Mouse (Mus musculus) limb, embryonic 13.5 days (tissue): ENCODE results near the gene Gne. TPM values are rescaled to one million over a fixed set of nuclear protein-coding genes. Genes with fewer than 3 reads are reported as not detected.
A peak's percentile ranks its signal among the peaks of the same experiment; 100 is the strongest.

ENCODE experiments used
- ATAC-seq: fragments of 200-750 bp; cut with Nextera tagmentation; 2 replicates; pipeline ENCODE4 v1.8.0; 2017; ENCODE audit warnings: low read depth, moderate number of reproducible peaks, moderate TSS enrichment; ENCODE audit not compliant: low FRiP score
- H3K27ac ChIP-seq: fragments of 300-500 bp; sonication (generic); 2 replicates; pipeline ENCODE4 v1.5.1; 2015; ENCODE audit warnings: inconsistent platforms, mild to moderate bottlenecking, moderate library complexity
- H3K27me3 ChIP-seq: fragments of 300-500 bp; sonication (generic); 2 replicates; pipeline ENCODE4 v1.6.1; 2015; ENCODE audit warnings: mild to moderate bottlenecking, inconsistent platforms
- H3K36me3 ChIP-seq: fragments of 300-500 bp; sonication (generic); 2 replicates; pipeline ENCODE4 v1.6.1; 2015; ENCODE audit warnings: inconsistent platforms, mild to moderate bottlenecking, moderate library complexity
- H3K4me1 ChIP-seq: fragments of 300-500 bp; sonication (generic); 2 replicates; pipeline ENCODE4 v1.6.1; 2015; ENCODE audit warnings: inconsistent platforms
- H3K4me2 ChIP-seq: fragments of 300-500 bp; sonication (generic); replicated peaks from 2 replicates; pipeline ENCODE4 v1.6.1; 2015; ENCODE audit warnings: inconsistent platforms, mild to moderate bottlenecking, moderate library complexity
- H3K4me3 ChIP-seq: fragments of 300-500 bp; sonication (generic); 2 replicates; pipeline ENCODE4 v1.5.1; 2015; ENCODE audit warnings: moderate library complexity, mild to moderate bottlenecking, inconsistent platforms
- H3K9ac ChIP-seq: fragments of 300-500 bp; sonication (generic); 2 replicates; pipeline ENCODE4 v1.6.1; 2015; ENCODE audit warnings: mild to moderate bottlenecking, inconsistent platforms
- H3K9me3 ChIP-seq: fragments of 300-500 bp; sonication (generic); 2 replicates; pipeline ENCODE4 v1.6.1; 2016; ENCODE audit warnings: inconsistent platforms
- WGBS: fragments of 180-500 bp; shearing (Covaris S2); methylation state at CpG from one replicate; pipeline ENCODE4 v1.1.7; 2015; 5-methylcytosine and 5-hydroxymethylcytosine counted together
- polyA plus RNA-seq: library from polyadenylated mRNA; unstranded; fragments of >200 nt; fragmentation: Nextera tagmentation; extraction: Ambion mirVana; gene quantifications from 2 replicates; pipeline ENCODE4 v1.2.1, GENCODE M21; 2015

Gene Gne
- polyA plus RNA-seq, 1 experiment from 2014 or later: 24.8 TPM

- Histone ChIP-seq H3K9me3 (no peaks in the 10 kb centered on the region), H3K36me3 (peaks cover 29% of the 10 kb centered on the region), H3K4me3 (no peak overlapping the region), H3K9ac (no peak overlapping the region), H3K27me3 (no peaks in the 10 kb centered on the region), H3K4me2 (no peak overlapping the region), H3K27ac (no peak overlapping the region), H3K4me1 (peaks cover 20% of the 10 kb centered on the region)
- WGBS: 93% methylated on average over 4 of the region's 4 CpGs
- ATAC-seq: no peak
Measured at GRCm38 (mm10) chr4:44016071-44016470, 67.9 kb downstream of the Gne start.

DNA sequence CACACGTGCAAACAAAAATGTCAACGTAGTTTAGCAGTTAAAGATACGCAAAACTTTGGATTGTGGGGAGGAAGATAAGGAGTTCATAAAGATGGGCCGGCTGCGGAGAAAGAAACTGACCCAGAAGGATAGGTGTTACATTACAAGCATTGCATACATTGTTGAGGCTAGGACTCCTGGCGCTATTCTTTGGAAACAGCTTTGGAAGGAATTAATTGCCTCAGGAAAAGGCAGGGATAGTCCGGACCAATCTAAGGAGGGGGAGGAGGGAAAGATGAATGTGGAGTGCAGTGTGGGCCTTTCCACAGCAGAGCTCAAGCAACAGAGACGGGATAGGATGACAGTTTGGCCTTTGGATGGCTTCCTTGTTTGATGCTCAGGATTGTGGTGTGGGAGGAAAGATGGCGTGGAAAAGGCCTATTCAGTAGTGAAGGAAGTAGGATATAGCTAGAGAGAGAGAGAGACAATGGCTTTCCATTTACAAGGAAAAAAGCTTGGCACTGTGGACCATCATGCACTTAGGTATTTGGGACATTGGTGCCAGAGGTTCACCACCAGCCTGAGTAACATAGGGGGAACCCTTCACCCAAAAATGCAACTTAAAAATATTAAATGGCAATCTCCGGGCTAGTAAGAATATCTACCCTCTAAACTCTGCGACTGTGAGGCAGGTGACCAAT, 70.4 kb downstream of the Gne start:
- H3K4me1 ChIP-seq: peaks cover 20% of the 10 kb centered on the region
- ATAC-seq: no peak
- H3K9me3 ChIP-seq: no peaks in the 10 kb centered on the region
- WGBS: 27% methylated on average over 11 of the region's 11 CpGs
- peaks cover 5% of the 10 kb centered on the region; the same call in 1 of the 2 replicates for H3K36me3 ChIP-seq
- peak overlapping the region; percentile 99 for H3K9ac ChIP-seq
- no peak overlapping the region for H3K27ac ChIP-seq
- H3K4me3 ChIP-seq: peak overlapping the region; percentile 99
- H3K27me3 ChIP-seq: no peaks in the 10 kb centered on the region
- H3K4me2 ChIP-seq: peak overlapping the region; percentile 98

GRCm38 (mm10) chr4:44012376-44013367, 71.3 kb downstream of the Gne start:
- H3K27ac ChIP-seq: peak overlapping the region; percentile 76; the same call in 1 of the 2 replicates
- WGBS: under 1% methylated on average over 72 of the region's 77 CpGs

GRCm38 (mm10) chr4:44011799-44012198, 72.2 kb downstream of the Gne start:
- peaks cover 5% of the 10 kb centered on the region; the same call in 1 of the 2 replicates for H3K36me3 ChIP-seq
- H3K27ac ChIP-seq: peak overlapping the region; percentile 52; the same call in 1 of the 2 replicates
- ATAC-seq: no peak
- H3K4me3 ChIP-seq: peak overlapping the region; percentile 99
- no peaks in the 10 kb centered on the region for H3K27me3 ChIP-seq
- H3K9me3 ChIP-seq: no peaks in the 10 kb centered on the region
- H3K9ac ChIP-seq: peak overlapping the region; percentile 99
- peak overlapping the region; percentile 98 for H3K4me2 ChIP-seq
- 83% methylated on average over 3 of the region's 3 CpGs for WGBS
- H3K4me1 ChIP-seq: peaks cover 20% of the 10 kb centered on the region

More at GRCm38 (mm10) chr4:44012376-44013367, 71.3 kb downstream of the Gne start:
- peak; percentile 98 for ATAC-seq
- H3K36me3 ChIP-seq: peaks cover 5% of the 10 kb centered on the region; the same call in 1 of the 2 replicates
- peaks cover 20% of the 10 kb centered on the region for H3K4me1 ChIP-seq
- peak overlapping the region; percentile 99 for H3K4me3 ChIP-seq
- peak overlapping the region; percentile 98 for H3K4me2 ChIP-seq
- H3K27me3 ChIP-seq: no peaks in the 10 kb centered on the region
- H3K9me3 ChIP-seq: no peaks in the 10 kb centered on the region
- H3K9ac ChIP-seq: peak overlapping the region; percentile 99

DNA sequence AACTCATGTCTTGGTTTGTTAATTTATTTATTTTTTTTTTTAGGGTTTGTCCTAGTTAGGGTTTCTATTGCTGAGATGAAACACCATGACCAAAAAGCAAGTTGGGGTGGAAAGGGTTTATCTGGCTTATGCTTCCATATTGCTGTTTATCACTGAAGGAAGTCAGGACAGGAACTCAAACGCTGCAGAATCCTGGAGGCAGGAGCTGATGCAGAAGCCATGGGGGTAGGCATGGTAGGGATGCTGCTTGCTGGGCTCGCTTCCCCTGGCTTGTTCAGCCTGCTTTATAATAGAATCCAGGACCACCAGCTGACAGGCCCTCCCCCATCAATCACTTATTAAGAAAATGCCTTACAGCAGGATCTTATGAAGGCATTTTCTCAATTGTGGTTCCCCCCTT, 73.1 kb downstream of the Gne start:
- WGBS: 42% methylated on average over 2 of the region's 2 CpGs

GRCm38 (mm10) chr4:44010176-44010575, 73.8 kb downstream of the Gne start:
- no peaks in the 10 kb centered on the region for H3K9me3 ChIP-seq

More for the DNA sequence above, 73.1 kb downstream of the Gne start:
- no peaks in the 10 kb centered on the region for H3K9me3 ChIP-seq
- no peak overlapping the region for H3K27ac ChIP-seq
- H3K4me3 ChIP-seq: no peak overlapping the region
- H3K9ac ChIP-seq: no peak overlapping the region
- no peak for ATAC-seq
- no peaks in the 10 kb centered on the region for H3K27me3 ChIP-seq
- H3K4me1 ChIP-seq: peaks cover 20% of the 10 kb centered on the region
- peaks cover 2% of the 10 kb centered on the region; the same call in 1 of the 2 replicates for H3K36me3 ChIP-seq
- no peak overlapping the region for H3K4me2 ChIP-seq

DNA sequence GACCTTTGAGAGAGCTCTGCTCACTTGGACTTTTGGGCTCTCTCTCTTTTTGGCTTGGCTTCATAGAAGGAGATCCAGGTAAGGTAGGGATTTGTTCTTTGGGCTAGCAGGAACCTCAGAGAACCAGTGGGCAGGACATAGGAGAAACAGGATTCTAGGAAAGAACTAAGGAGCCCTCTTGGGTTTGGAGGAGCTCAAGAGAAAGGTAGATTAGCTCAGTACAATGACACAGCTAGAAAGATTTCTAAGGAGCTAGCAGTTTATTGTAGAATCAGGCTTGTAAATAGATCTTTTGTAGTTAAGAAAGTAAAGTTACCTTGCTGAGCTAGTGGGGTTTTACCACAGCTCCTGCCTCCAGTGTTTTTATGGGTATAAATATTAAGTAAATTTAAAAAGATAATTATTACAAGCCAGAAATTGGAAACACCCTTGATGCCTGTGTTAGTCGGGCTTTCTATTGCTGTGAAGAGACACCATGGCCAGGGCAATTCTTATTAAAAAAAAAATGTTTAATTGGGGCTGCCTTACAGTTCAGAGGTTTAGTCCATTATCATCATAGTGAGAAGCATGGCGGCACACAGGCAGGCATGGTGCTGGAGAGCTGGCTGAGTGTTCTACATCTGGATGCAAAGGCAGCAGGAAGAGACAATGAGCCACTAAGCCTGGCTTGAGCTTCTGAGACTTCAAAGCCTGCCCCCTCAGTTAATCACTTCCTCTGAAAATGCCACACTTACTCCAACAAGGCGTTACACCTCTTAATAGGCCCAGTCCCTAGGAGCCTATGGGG, 79.2 kb downstream of the Gne start:
- Histone ChIP-seq H3K36me3 (no peaks in the 10 kb centered on the region), H3K4me1 (no peaks in the 10 kb centered on the region), H3K9ac (no peak overlapping the region), H3K27ac (no peak overlapping the region), H3K9me3 (no peaks in the 10 kb centered on the region), H3K4me3 (no peak overlapping the region), H3K4me2 (no peak overlapping the region), H3K27me3 (no peaks in the 10 kb centered on the region)
- ATAC-seq: no peak
- 60% methylated on average over 3 of the region's 3 CpGs for WGBS

More at GRCm38 (mm10) chr4:44010176-44010575, 73.8 kb downstream of the Gne start:
- no peak overlapping the region for H3K27ac ChIP-seq
- H3K4me2 ChIP-seq: no peak overlapping the region
- no peak overlapping the region for H3K4me3 ChIP-seq
- H3K27me3 ChIP-seq: no peaks in the 10 kb centered on the region
- no peak for ATAC-seq
- 88% methylated on average over 1 of the region's 1 CpGs for WGBS
- no peak overlapping the region for H3K9ac ChIP-seq
- H3K36me3 ChIP-seq: no peaks in the 10 kb centered on the region
- H3K4me1 ChIP-seq: peaks cover 20% of the 10 kb centered on the region

- Histone ChIP-seq H3K9me3 (no peaks in the 10 kb centered on the region), H3K9ac (no peak within 1 kb of the TSS), H3K36me3 (no peaks in the 10 kb centered on the region), H3K27me3 (no peaks in the 10 kb centered on the region), H3K4me1 (no peaks in the 10 kb centered on the region), H3K4me2 (no peak within 1 kb of the TSS), H3K4me3 (no peak within 1 kb of the TSS), H3K27ac (no peak within 1 kb of the TSS)
- no peak for ATAC-seq
- WGBS: 89% methylated on average over 5 of the region's 5 CpGs
Measured at GRCm38 (mm10) chr4:44004126-44004525, 79.9 kb downstream of the Gne start, which contains the start of gene Clta. Gene Clta, plus strand, starts transcription at chr4:44004452.

DNA sequence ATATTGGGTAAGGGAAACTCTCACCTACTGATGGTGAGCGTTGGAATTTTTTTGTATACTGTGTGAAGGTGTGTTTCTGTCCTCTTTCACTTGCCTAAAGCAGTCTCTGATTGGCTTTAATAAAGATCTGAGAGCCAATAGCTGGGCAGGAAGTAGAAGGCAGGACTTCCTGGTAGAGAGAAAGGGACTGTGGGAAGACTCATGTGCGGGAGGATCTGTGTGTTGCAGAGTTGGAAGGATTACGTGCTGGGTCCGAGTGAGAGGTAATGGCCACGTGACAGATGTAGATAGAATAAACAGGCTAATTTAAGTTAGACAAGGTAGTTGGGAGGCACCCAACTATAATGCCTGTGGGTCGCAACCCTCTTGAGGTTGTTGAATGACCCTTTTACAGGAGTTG, 80.4 kb downstream of the Gne start:
- no peak for ATAC-seq
- 87% methylated on average over 6 of the region's 6 CpGs for WGBS
- Histone ChIP-seq H3K27me3 (no peaks in the 10 kb centered on the region), H3K9me3 (no peaks in the 10 kb centered on the region), H3K4me3 (no peak overlapping the region), H3K27ac (no peak overlapping the region), H3K4me1 (no peaks in the 10 kb centered on the region), H3K36me3 (no peaks in the 10 kb centered on the region), H3K4me2 (no peak overlapping the region), H3K9ac (no peak overlapping the region)

DNA sequence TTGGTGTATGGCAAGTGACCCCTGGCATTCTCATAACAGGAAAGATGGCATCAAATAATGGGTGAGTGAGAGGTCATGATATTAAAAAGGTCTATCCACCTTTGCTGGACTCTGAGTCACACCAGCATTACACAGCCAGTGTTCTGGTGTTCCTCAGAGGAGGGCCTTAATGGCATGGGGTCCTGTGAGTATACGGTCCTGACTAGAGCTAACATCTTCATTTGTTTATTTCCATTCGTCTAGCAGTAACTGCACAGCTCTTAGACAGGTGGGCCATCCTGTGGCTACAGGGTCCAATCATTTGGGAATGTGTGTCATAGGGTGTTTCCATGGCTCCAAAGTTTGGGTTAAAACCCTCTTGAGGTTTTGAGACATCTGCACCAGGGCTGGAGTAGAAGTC, 89.6 kb downstream of the Gne start:
- H3K27me3 ChIP-seq: no peaks in the 10 kb centered on the region
- H3K4me3 ChIP-seq: no peak overlapping the region
- H3K36me3 ChIP-seq: no peaks in the 10 kb centered on the region
- no peaks in the 10 kb centered on the region for H3K4me1 ChIP-seq
- H3K9me3 ChIP-seq: no peaks in the 10 kb centered on the region
- no peak for ATAC-seq
- no peak overlapping the region for H3K27ac ChIP-seq
- WGBS: 69% methylated on average over 2 of the region's 2 CpGs
- no peak overlapping the region for H3K4me2 ChIP-seq
- no peak overlapping the region for H3K9ac ChIP-seq

GRCm38 (mm10) chr4:43993072-43993471, 90.9 kb downstream of the Gne start:
- WGBS: 92% methylated on average over 11 of the region's 11 CpGs
- H3K27ac ChIP-seq: no peak overlapping the region

More at GRCm38 (mm10) chr4:43993072-43993471, 90.9 kb downstream of the Gne start:
- Histone ChIP-seq H3K4me2 (no peak overlapping the region), H3K4me1 (no peaks in the 10 kb centered on the region), H3K27me3 (no peaks in the 10 kb centered on the region), H3K9ac (no peak overlapping the region), H3K36me3 (no peaks in the 10 kb centered on the region), H3K9me3 (no peaks in the 10 kb centered on the region), H3K4me3 (no peak overlapping the region)
- no peak for ATAC-seq
